Mouse (Mus musculus) natural killer cell, adult 2 months (primary cell): ENCODE measurements around the gene Hook2.

Source experiments
- DNase-seq, 2 experiments: peaks; one replicate each; pipeline ENCODE4 v3.0.0; 2022; ENCODE audit warnings: low spot score in 2 of 2

Hook2 gene

GRCm38 (mm10) chr8:85029271-85029670 lies 38.9 kb downstream of the Hook2 start:
- no peak for DNase-seq

GRCm38 (mm10) chr8:85032622-85033311 lies 42.4 kb downstream of the Hook2 start:
- DNase-seq = no peak

- DNase-seq = no peak
Observed at GRCm38 (mm10) chr8:85033867-85034266, 43.5 kb downstream of the Hook2 start.

GRCm38 (mm10) chr8:85034764-85035163 lies 44.4 kb downstream of the Hook2 start:
- peak; percentile 69 to 84 for DNase-seq

- no peak for DNase-seq
Observed at GRCm38 (mm10) chr8:85035165-85035727, 44.8 kb downstream of the Hook2 start.

- peak in 1 of 2 experiments; percentile 5 for DNase-seq
Observed at GRCm38 (mm10) chr8:85035728-85036310, 45.4 kb downstream of the Hook2 start.

- DNase-seq = no peak
Observed at GRCm38 (mm10) chr8:85036381-85036717, 45.9 kb downstream of the Hook2 start.

- peak; percentile 86 to 88 for DNase-seq
Observed at GRCm38 (mm10) chr8:85036718-85037365, 46.4 kb downstream of the Hook2 start, which contains the start of gene Tnpo2. Gene Tnpo2, plus strand, starts transcription at chr8:85036915.

GRCm38 (mm10) chr8:85037366-85037680 lies 46.9 kb downstream of the Hook2 start:
- no peak for DNase-seq

- DNase-seq = peak; percentile 14 to 26
Observed at GRCm38 (mm10) chr8:85037681-85038531, 47.5 kb downstream of the Hook2 start.

- no peak for DNase-seq
Observed at GRCm38 (mm10) chr8:85043619-85044018, 53.2 kb downstream of the Hook2 start.
